Mouse (Mus musculus): ENCODE measurements around the gene Gm3625. TPM values are rescaled to one million over a fixed set of nuclear protein-coding genes. Genes with fewer than 3 reads are reported as not detected.

Gene Gm3625
- total and polyA plus RNA-seq, 3 experiments = not detected

DNA sequence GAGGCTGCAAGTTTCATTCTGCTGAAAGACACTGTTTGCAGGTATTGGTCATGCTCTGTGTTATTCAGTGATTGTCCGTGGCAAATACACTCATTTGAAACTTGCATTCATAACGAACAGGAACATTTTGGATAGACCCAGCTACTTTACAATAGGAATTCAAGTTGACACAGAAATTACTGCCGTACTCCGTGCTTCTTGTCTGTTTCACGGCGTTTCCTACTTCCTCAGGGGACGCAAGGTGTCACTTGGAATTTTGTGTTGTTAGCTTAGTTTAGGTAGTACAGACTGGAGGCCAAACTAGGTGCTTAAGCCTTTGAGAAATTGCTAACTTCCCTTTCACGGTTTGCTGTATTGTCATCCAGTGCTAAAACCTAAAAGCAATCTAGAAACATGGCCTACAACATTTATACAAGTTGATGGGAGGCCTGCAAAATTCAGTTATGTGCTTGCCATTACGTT, 1.2 kb upstream of the Gm3625 start:
- Histone ChIP-seq H3K4me1 (ENCODE audit: control insufficient read depth in 1 of 2, insufficient read depth in 2 of 2, low read length in 2 of 2) (peaks cover 3 to 6% of the 10 kb centered on the region in 2 experiments), H3K27ac (ENCODE audit: control insufficient read depth, low read depth, low read length) (peak overlapping the region; percentile 81), H3K9ac (ENCODE audit: control insufficient read depth, low read depth, low read length, poor library complexity, severe bottlenecking) (peak overlapping the region; percentile 90), H3K36me3 (ENCODE audit: control insufficient read depth in 1 of 2, insufficient read depth in 2 of 2, low read length in 2 of 2) (peaks cover 0 to 22% of the 10 kb centered on the region in 2 experiments; a peak in 2 of 4 replicates), H3K79me2 (ENCODE audit: control insufficient read depth, insufficient read depth, low read length, poor library complexity) (peaks cover 39% of the 10 kb centered on the region), H3K4me3 (ENCODE audit: control insufficient read depth in 1 of 2, insufficient read depth in 1 of 2, low read depth in 2 of 2, low read length in 2 of 2) (peak overlapping the region; percentile 88 to 96), H3K27me3 (ENCODE audit: control insufficient read depth in 1 of 2, insufficient read depth in 2 of 2, low read length in 2 of 2) (no peaks in the 10 kb centered on the region), H3K9me3 (replicated peaks; ENCODE audit: insufficient read depth, low read length) (no peaks in the 10 kb centered on the region)
- peak; percentile 72 for DNase-seq (ENCODE audit: low read depth, low spot score)
- TF ChIP-seq ELF1 (IDR thresholded peaks at IDR 0.05; ENCODE audit: low read depth, low read length) (no peak), POLR2AphosphoS5 (IDR thresholded peaks at IDR 0.05; ENCODE audit: borderline replicate concordance, low read depth, low read length) (no peak), POLR2A (IDR thresholded peaks at IDR 0.05; ENCODE audit: control insufficient read depth in 1 of 2, insufficient read depth in 1 of 2, low read depth in 1 of 2, low read length in 2 of 2, poor library complexity in 1 of 2) (no peak), MAZ (IDR thresholded peaks at IDR 0.05; ENCODE audit: low read depth, low read length) (no peak), MXI1 (IDR thresholded peaks at IDR 0.05; ENCODE audit: low read depth, low read length) (0 out of 2 replicates have a peak, but pooled peaks have one; percentile 32), HCFC1 (IDR thresholded peaks at IDR 0.05; ENCODE audit: low read depth, low read length) (no peak), SIN3A (IDR thresholded peaks at IDR 0.05; ENCODE audit: low read length) (peak; percentile 36; the same call in 1 of the 2 replicates), ZNF384 (IDR thresholded peaks at IDR 0.05; ENCODE audit: low read depth, low read length) (no peak), ZMIZ1 (IDR thresholded peaks at IDR 0.05; ENCODE audit: low read depth, low read length) (no peak), USF2 (IDR thresholded peaks at IDR 0.05; ENCODE audit: borderline replicate concordance in 1 of 2, insufficient read depth in 1 of 2, low read depth in 1 of 2, low read length in 2 of 2) (no peak), JUND (IDR thresholded peaks at IDR 0.05; ENCODE audit: low read depth, low read length) (no peak), EP300 (IDR thresholded peaks at IDR 0.05; ENCODE audit: low read depth in 1 of 2, low read length in 2 of 2) (peak in 1 of 2 experiments; percentile 38; a peak in 1 of 4 replicates), MAX (IDR thresholded peaks at IDR 0.05; ENCODE audit: low read length) (no peak), CHD1 (IDR thresholded peaks at IDR 0.05; ENCODE audit: low read depth, low read length) (0 out of 2 replicates have a peak, but pooled peaks have one; percentile 77), ETS1 (IDR thresholded peaks at IDR 0.05; ENCODE audit: low read depth, low read length) (0 out of 2 replicates have a peak, but pooled peaks have one; percentile 15), GATA1 (IDR thresholded peaks at IDR 0.05; ENCODE audit: low read depth, low read length) (no peak), CHD2 (IDR thresholded peaks at IDR 0.05; ENCODE audit: low read length) (no peak), CTCF (IDR thresholded peaks at IDR 0.05 in 2 of 3, conservative IDR thresholded peaks at IDR 0.05 in 1 of 3; ENCODE audit: control insufficient read depth in 1 of 3, insufficient read depth in 1 of 3, low read depth in 2 of 3, low read length in 3 of 3, poor library complexity in 1 of 3, severe bottlenecking in 1 of 3) (no peak), NRF1 (IDR thresholded peaks at IDR 0.05; ENCODE audit: insufficient read depth, low read depth, low read length, poor library complexity, severe bottlenecking) (no peak), TCF12 (IDR thresholded peaks at IDR 0.05; ENCODE audit: low read depth, low read length) (no peak), KAT2A (conservative IDR thresholded peaks at IDR 0.05; ENCODE audit: low read depth, low read length) (no peak), TBP (IDR thresholded peaks at IDR 0.05; ENCODE audit: low read depth, low read length) (no peak), RAD21 (IDR thresholded peaks at IDR 0.05; ENCODE audit: low read depth, low read length) (no peak), ZKSCAN1 (IDR thresholded peaks at IDR 0.05; ENCODE audit: low read depth, low read length) (no peak), RCOR1 (IDR thresholded peaks at IDR 0.05; ENCODE audit: low read depth, low read length) (no peak), UBTF (IDR thresholded peaks at IDR 0.05; ENCODE audit: borderline replicate concordance, insufficient read depth, low read depth, low read length) (no peak), MEF2A (IDR thresholded peaks at IDR 0.05; ENCODE audit: extremely low read depth, insufficient replicate concordance, low read depth, low read length, poor library complexity, severe bottlenecking) (no peak), USF1 (IDR thresholded peaks at IDR 0.05; ENCODE audit: low read depth, low read length) (no peak)

Measured in MEL (cell line).